Mouse (Mus musculus) adrenal gland, postnatal 4 days (tissue): ENCODE results near the gene Nedd9. TPM values are rescaled to one million over a fixed set of nuclear protein-coding genes. Genes with fewer than 3 reads are reported as not detected.
"Not testable (repeated sequence)": the region's sequence is repeated elsewhere in the genome, so short reads cannot be mapped to it uniquely, and the experiment has no call there.

Experiments
- DNase-seq, 2 experiments: peaks; one replicate each; pipeline ENCODE4 v3.0.0; 2021 to 2022; ENCODE audit warnings: low spot score in 2 of 2, mixed read lengths in 2 of 2
- total RNA-seq, 2 experiments: library from RNA; stranded (reverse); gene quantifications; 2 replicates each; pipeline ENCODE4 v1.2.3; 2021

The Nedd9 gene
- total RNA-seq, 2 experiments from 2014 or later, result 31.6 to 37.2 TPM

- no peak for DNase-seq
Measured at GRCm38 (mm10) chr13:41377011-41377431, 110.1 kb downstream of the Nedd9 start.

- DNase-seq, result no peak
Measured at GRCm38 (mm10) chr13:41376111-41376510, 111.1 kb downstream of the Nedd9 start.

- DNase-seq, result no peak
Measured at GRCm38 (mm10) chr13:41375696-41376095, 111.5 kb downstream of the Nedd9 start.

- no peak for DNase-seq
Measured at GRCm38 (mm10) chr13:41374886-41375285, 112.3 kb downstream of the Nedd9 start.

DNA sequence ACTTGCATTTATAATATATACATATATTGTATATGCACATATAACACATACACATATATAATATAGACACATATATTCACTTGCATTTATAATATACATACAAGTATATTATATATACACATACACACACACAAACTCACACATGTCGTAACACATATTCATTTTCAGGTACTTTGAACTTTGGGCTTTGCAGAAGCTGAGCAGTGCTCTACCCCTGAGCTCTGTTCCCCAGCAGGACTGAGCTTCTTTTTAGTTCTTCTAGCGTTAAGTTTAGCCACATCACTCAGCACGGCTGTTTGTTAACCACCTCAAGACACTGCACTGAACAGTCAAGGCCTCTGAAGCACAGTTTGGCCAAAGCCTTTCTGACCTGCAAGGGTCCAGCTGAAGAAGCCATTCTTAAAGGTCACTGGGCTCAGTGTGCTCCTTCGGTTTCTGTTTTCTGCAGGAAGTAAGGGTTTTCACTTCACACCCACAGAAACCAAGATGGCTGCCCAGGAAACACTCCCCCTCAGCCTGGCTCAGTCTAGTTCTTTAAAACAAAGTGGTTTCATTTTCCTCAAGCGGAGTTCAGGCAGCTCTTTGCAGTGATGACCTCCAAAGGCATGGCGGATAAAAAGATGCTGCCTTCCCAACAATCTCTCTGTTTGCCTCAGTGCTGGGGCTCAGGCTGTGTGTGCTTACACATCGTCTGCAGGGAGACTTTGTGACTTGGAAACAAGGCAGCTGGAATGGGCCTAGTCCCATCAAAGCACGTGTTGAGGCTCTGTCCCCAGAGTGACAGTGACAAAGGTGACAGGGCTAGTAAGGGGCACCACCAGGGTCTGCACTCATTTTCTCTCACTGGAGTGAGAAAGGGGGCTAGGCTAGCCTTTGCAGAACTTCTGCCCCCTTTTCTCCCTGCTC lies 114.4 kb downstream of the Nedd9 start:
- no peak for DNase-seq

GRCm38 (mm10) chr13:41371547-41371946 lies 115.6 kb downstream of the Nedd9 start:
- DNase-seq, result no peak

- DNase-seq, result no peak
Measured at GRCm38 (mm10) chr13:41368612-41369011, 118.5 kb downstream of the Nedd9 start.

DNA sequence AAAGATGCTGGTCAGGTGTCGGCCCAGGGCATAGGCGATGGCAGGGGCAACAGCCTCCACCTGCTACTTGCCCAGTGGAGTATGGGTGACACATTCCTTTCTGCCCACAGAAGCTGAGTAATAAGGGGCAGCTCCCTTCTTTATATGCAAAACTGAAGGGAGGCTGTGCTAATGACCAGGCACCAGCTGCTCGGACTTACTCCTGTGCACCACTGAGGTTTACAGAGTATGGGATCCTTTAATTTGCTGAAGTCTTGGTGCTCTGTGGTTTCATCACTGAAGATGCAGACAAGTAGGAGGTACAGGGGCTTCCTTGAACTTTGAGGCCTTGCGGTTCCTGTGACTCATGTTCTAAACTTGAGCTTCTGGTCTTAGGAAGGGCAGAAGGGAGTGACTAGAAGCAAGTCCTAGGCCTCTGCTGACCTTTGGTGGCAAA lies 120.0 kb downstream of the Nedd9 start:
- no peak for DNase-seq

DNA sequence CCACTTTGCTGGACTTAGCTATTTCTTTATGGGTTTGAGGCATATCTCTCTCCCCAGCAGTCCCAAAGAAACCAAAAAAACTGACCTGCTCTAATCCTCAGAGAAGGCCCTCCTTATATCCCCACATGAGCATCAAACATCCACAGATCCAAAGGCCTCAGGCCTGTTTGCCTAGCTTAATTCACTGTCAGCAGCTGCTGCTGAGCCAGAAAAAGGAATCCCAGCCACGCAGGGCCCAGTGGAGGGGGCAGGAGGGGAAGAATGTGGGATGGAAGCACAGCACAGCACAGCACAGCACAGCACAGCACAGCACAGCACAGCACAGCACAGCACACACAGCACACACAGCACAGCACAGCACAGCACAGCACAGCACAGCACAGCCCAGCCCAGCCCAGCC lies 120.6 kb downstream of the Nedd9 start:
- DNase-seq, result not testable (repeated sequence)

DNA sequence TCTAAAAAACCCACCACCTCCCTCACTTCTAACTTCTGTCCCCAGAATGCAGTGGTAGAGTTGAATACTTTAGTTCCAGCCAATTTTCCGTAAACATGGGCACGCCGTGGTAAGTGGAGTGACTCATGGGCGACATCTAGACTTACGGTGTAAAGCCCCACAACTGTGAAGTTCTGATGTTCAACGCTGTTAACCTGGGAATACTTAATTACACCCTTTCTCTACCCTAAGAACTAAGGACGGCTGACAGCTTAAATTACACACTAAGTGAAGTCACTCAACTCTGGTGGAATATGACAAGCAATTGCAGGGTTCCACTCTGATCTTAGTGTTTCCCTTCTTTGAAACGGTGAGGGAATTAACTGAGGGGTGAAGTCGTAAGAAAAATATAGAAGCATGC lies 122.9 kb downstream of the Nedd9 start:
- DNase-seq, result no peak

GRCm38 (mm10) chr13:41362909-41363308 lies 124.3 kb downstream of the Nedd9 start:
- DNase-seq, result no peak

DNA sequence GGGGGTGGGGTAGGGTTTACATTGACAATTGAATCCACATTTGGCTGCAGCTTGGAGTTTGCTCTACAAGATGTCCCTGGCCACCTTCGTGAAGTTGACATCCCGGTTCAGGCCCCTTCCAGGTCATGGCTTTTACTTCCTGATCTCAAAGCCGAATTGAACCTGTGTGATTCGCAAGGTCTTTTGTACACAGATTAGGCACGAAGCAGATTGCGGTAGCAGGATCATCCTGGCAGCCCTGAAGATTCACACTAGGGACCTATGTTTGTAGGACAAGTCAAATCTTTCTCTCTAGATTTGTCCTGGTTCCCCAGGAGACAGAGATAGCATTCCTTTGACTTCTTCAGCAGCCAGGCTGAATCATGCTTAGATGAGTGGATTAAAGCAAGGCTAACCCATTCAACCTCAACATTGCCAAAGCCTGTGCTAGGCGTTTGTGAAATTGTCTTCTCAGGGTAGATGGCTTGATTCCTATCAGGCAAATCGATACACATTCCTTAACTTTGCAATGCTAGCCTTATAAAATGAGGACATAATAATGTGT lies 126.8 kb downstream of the Nedd9 start:
- no peak for DNase-seq

GRCm38 (mm10) chr13:41359330-41360215 lies 127.6 kb downstream of the Nedd9 start:
- no peak for DNase-seq

GRCm38 (mm10) chr13:41358480-41359180 lies 128.5 kb downstream of the Nedd9 start:
- peak; percentile 81 to 84 for DNase-seq

DNA sequence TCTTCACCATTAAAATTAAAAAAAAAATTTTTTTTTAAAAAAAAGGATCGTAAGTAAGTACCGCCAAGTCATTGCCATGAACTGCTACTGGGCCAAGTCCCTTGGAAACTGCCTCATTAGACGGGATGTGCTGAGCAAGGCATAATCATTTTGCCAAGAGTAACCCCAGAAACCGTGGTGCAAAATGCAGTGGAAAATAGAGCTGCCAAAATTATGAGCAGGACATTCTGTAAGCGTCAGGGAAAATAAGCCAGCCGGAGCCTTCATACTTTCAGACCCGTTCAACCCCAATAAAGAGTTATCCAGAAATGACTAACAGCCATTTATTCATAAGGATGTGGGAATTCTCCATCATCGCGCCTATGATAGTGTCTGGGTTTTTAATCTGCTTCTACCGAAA lies 129.2 kb downstream of the Nedd9 start:
- no peak for DNase-seq

DNA sequence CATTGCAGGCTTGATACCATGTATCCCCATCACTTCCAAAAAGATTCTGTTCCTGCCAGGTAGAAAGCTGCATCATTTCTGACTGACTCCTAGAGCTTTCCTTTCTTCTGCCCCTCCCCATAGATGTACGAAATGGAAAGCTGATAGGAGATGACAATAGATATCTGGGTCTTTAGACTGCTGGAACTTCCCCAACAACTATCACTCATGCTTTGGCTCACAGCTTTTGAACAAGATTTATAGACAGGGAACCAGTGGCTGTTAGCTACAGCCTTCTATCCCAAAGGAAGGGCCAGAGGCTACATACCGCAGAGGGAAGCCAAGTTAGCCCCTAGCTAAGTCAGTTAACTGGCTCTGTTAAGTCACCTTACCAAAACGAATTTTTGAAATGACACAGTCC lies 129.6 kb downstream of the Nedd9 start:
- DNase-seq, result no peak

DNA sequence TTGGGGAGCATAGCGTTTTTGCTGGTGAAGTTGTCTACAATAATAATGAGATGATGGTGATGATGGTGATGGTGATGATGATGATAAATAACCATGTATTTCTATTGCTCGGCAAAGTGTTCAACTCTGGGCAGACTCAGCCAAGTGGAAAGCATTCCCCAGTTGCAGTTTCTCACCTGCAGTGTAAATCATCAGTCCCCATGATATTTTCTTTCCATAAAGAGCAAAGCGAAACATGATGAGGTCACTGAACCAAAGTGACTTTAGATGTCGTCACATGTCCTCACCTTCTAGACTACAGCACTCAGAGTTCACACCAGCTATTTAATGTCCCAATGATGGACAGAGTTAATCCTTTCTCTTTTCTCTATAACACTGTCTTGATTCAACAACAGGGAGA lies 130.0 kb downstream of the Nedd9 start:
- DNase-seq, result no peak

DNA sequence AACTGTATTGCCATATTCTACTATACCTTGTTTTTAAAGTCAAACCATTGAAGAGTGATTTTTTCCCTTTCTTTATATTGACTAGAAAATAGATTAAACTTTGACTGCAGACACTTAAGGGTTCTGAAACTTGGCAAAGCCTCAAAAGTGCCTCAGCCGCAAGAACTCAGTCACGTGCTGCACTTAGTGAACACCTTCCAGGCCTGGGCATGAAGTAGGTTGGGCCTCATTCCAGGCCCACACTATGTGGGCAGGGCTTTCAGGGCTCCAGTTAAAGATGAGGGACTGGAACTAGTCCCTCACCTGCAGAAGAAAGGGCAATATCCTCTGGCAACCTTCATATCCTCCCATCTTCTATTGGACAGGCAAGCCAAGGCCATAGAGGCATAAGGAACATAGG lies 131.6 kb downstream of the Nedd9 start:
- no peak for DNase-seq

- DNase-seq, result no peak
Measured at GRCm38 (mm10) chr13:41354591-41354990, 132.6 kb downstream of the Nedd9 start.

DNA sequence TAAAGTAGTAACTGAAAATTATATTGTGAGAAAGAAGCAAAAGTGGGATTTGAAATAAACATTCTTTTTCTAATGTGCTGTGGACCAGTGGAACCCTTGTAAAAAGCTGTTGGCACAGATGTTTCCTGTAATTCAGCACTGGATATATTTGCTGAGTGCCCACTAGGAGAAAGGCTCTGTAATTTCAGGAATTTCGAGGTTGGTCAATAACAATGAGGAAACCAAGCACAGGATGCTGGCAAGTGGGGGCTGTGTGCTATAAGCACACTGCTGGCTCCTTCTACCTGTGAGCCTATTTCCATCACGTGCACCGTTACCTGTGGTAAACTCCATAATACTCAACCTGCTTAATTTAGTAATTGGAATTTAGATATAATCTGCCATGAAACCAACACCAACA lies 133.5 kb downstream of the Nedd9 start:
- no peak for DNase-seq

DNA sequence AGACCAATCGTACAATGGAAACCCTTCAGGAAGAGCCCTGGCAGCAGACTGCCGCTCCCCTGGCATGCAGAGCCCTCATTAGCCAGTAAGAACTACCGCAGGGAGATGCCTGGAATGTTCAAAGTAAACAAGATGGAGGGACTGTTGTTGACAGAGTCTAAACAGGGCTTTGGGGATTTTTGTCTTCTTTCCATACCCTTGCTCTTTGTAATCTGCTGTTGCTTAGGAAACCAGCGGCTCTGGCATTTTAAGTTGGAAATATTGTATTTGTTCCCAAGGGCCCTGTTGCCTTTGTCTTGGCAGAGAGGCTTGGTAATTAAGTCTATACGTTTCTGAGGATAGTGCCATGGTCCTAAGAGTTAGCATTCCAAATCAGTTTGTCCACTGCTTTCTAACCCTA lies 134.8 kb downstream of the Nedd9 start:
- DNase-seq, result no peak
